26 mouse cellular contexts compared by ENCODE assay signal in the genomic region with DNA sequence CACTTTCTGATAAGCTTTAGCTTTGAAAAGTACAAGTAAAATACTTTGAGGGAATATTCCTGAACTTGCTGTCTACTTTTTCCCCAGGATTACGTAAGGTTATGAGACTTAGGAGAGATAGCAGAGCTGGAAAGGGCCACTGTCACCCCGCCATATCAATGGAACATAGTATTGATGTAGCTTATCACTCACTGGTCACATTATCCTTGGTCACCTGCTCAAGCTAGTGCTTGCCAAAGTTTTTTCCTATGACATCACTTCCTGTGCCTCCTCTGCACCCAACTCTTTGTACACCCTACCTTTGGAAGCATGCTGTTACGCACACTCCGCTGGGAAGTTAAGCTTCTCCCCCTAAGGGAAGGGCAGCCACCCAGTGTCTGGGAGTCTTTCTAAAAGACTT. TPM values are rescaled to one million over a fixed set of nuclear protein-coding genes. Genes with fewer than 3 reads are reported as not detected.
DNase-seq lines count a peak whose midpoint lies in the region; ATAC-seq lines count a peak whose summit lies in the region.
"Had no signal": no experiment of that assay in that cellular context is flagged by ENCODE, and none has a peak within 500 bp of the region (broad histone marks: within the 10 kb centered on the region; RNA-seq: fewer than 3 reads in every experiment).

No protein-coding gene starts in this region.

- no peak for DNase-seq in intestine, embryonic 14.5 days (ENCODE audit: low spot score)
- no peak for DNase-seq in thymus, postnatal 25 days
- no peak for DNase-seq in heart, adult 11 months
- DNase-seq: adrenal gland, adult 2 months; adrenal gland, postnatal 14 days; cerebellum, adult 11-12 months; cerebellum, adult 8-10 months; cerebellum, postnatal 10 days; cerebellum, postnatal 36 days; embryo, embryonic 11 days; gastrocnemius, postnatal 25 days; heart, adult 2 months; heart, postnatal 14 days; heart, postnatal 4 days had no signal

- H3K9me3 ChIP-seq in intestine, embryonic 14.5 days (ENCODE audit: control insufficient read depth, low read length), result no peaks in the 10 kb centered on the region
- no peaks in the 10 kb centered on the region for H3K9me3 ChIP-seq in intestine, embryonic 15.5 days
- H3K9me3 ChIP-seq in stomach, embryonic 16.5 days (replicated peaks; ENCODE audit: control insufficient read depth, low read length), result no peaks in the 10 kb centered on the region
- no peaks in the 10 kb centered on the region for H3K9me3 ChIP-seq in hindbrain, embryonic 12.5 days (replicated peaks)
- H3K9me3 ChIP-seq: embryonic facial prominence, embryonic 10.5 days; embryonic facial prominence, embryonic 13.5 days; forebrain, embryonic 12.5 days; forebrain, embryonic 15.5 days; heart, embryonic 10.5 days; heart, embryonic 13.5 days; hindbrain, embryonic 15.5 days had no signal

- no peak overlapping the region for H3K4me2 ChIP-seq in intestine, embryonic 14.5 days (ENCODE audit: low read length)
- H3K4me2 ChIP-seq in intestine, embryonic 15.5 days (replicated peaks), result no peak overlapping the region
- H3K4me2 ChIP-seq in stomach, embryonic 16.5 days (ENCODE audit: low read depth, low read length), result no peak overlapping the region
- no peak overlapping the region for H3K4me2 ChIP-seq in hindbrain, embryonic 12.5 days (replicated peaks)
- H3K4me2 ChIP-seq: embryonic facial prominence, embryonic 13.5 days; forebrain, embryonic 12.5 days; forebrain, embryonic 15.5 days; heart, embryonic 13.5 days; hindbrain, embryonic 15.5 days had no signal

- H3K4me1 ChIP-seq in intestine, embryonic 14.5 days (replicated peaks; ENCODE audit: control insufficient read depth, insufficient read depth, low read length), result no peaks in the 10 kb centered on the region
- H3K4me1 ChIP-seq in intestine, embryonic 15.5 days (replicated peaks), result no peaks in the 10 kb centered on the region
- no peaks in the 10 kb centered on the region for H3K4me1 ChIP-seq in stomach, embryonic 16.5 days (ENCODE audit: control insufficient read depth, insufficient read depth, low read length)
- no peaks in the 10 kb centered on the region for H3K4me1 ChIP-seq in hindbrain, embryonic 12.5 days
- H3K4me1 ChIP-seq: embryonic facial prominence, embryonic 10.5 days; embryonic facial prominence, embryonic 13.5 days; forebrain, embryonic 12.5 days; forebrain, embryonic 15.5 days; hindbrain, embryonic 15.5 days had no signal

- WGBS in intestine, embryonic 14.5 days, result 91% methylated on average over 4 of the region's 4 CpGs
- WGBS in intestine, embryonic 15.5 days, result 78% methylated on average over 4 of the region's 4 CpGs
- 82% methylated on average over 4 of the region's 4 CpGs for WGBS in stomach, embryonic 16.5 days
- 94% methylated on average over 4 of the region's 4 CpGs for WGBS in hindbrain, embryonic 12.5 days

- no peak overlapping the region for H3K4me3 ChIP-seq in intestine, embryonic 14.5 days (ENCODE audit: low read depth, low read length)
- no peak overlapping the region for H3K4me3 ChIP-seq in intestine, embryonic 15.5 days (replicated peaks)
- no peak overlapping the region for H3K4me3 ChIP-seq in stomach, embryonic 16.5 days (replicated peaks; ENCODE audit: low read length)
- no peak overlapping the region for H3K4me3 ChIP-seq in hindbrain, embryonic 12.5 days
- H3K4me3 ChIP-seq: embryonic facial prominence, embryonic 10.5 days; embryonic facial prominence, embryonic 13.5 days; erythroblast, embryonic 14.5 days; forebrain, embryonic 12.5 days; forebrain, embryonic 15.5 days; heart, adult 2 months; heart, embryonic 10.5 days; heart, embryonic 13.5 days; hindbrain, embryonic 15.5 days had no signal

- 0 out of 2 replicates have a peak, but pooled peaks have one; percentile 32 for ATAC-seq in intestine, embryonic 14.5 days (replicated peaks; ENCODE audit: low FRiP score, low TSS enrichment, low read depth)
- peak; percentile 71 for ATAC-seq in intestine, embryonic 15.5 days
- 0 out of 2 replicates have a peak, but pooled peaks have one; percentile 33 for ATAC-seq in stomach, embryonic 16.5 days (ENCODE audit: insufficient read depth, low FRiP score)
- ATAC-seq in hindbrain, embryonic 12.5 days (ENCODE audit: low FRiP score), result no peak
- ATAC-seq: CD4-positive, CD25-positive, alpha-beta regulatory T cell, adult 4 months; forebrain, embryonic 15.5 days had no signal

- no peaks in the 10 kb centered on the region for H3K27me3 ChIP-seq in intestine, embryonic 14.5 days (replicated peaks; ENCODE audit: control insufficient read depth, insufficient read depth, low read length)
- no peaks in the 10 kb centered on the region for H3K27me3 ChIP-seq in intestine, embryonic 15.5 days (replicated peaks)
- H3K27me3 ChIP-seq in stomach, embryonic 16.5 days (ENCODE audit: control insufficient read depth, insufficient read depth, low read length), result no peaks in the 10 kb centered on the region
- H3K27me3 ChIP-seq in hindbrain, embryonic 12.5 days, result no peaks in the 10 kb centered on the region
- H3K27me3 ChIP-seq: embryonic facial prominence, embryonic 13.5 days; forebrain, embryonic 12.5 days; forebrain, embryonic 15.5 days; heart, embryonic 13.5 days; hindbrain, embryonic 15.5 days had no signal

- no peaks in the 10 kb centered on the region for H3K36me3 ChIP-seq in intestine, embryonic 14.5 days (ENCODE audit: control insufficient read depth, insufficient read depth, low read length)
- no peaks in the 10 kb centered on the region for H3K36me3 ChIP-seq in intestine, embryonic 15.5 days
- no peaks in the 10 kb centered on the region for H3K36me3 ChIP-seq in stomach, embryonic 16.5 days (ENCODE audit: control insufficient read depth, insufficient read depth, low read length)
- H3K36me3 ChIP-seq in hindbrain, embryonic 12.5 days, result no peaks in the 10 kb centered on the region
- H3K36me3 ChIP-seq: embryonic facial prominence, embryonic 10.5 days; embryonic facial prominence, embryonic 13.5 days; forebrain, embryonic 12.5 days; forebrain, embryonic 15.5 days; heart, embryonic 10.5 days; heart, embryonic 13.5 days; hindbrain, embryonic 15.5 days had no signal

- no peak overlapping the region for H3K27ac ChIP-seq in intestine, embryonic 14.5 days (ENCODE audit: low read depth)
- H3K27ac ChIP-seq in intestine, embryonic 15.5 days, result no peak overlapping the region
- no peak overlapping the region for H3K27ac ChIP-seq in stomach, embryonic 16.5 days (ENCODE audit: low read length)
- no peak overlapping the region for H3K27ac ChIP-seq in hindbrain, embryonic 12.5 days
- H3K27ac ChIP-seq: embryonic facial prominence, embryonic 10.5 days; embryonic facial prominence, embryonic 13.5 days; forebrain, embryonic 12.5 days; forebrain, embryonic 15.5 days; heart, adult 2 months; heart, embryonic 10.5 days; heart, embryonic 13.5 days; hindbrain, embryonic 15.5 days had no signal

- H3K9ac ChIP-seq in intestine, embryonic 14.5 days (ENCODE audit: low read length), result no peak overlapping the region
- H3K9ac ChIP-seq in intestine, embryonic 15.5 days, result no peak overlapping the region
- H3K9ac ChIP-seq in stomach, embryonic 16.5 days (ENCODE audit: low read length), result no peak overlapping the region
- no peak overlapping the region for H3K9ac ChIP-seq in hindbrain, embryonic 12.5 days
- H3K9ac ChIP-seq: embryonic facial prominence, embryonic 13.5 days; forebrain, embryonic 12.5 days; forebrain, embryonic 15.5 days; heart, embryonic 13.5 days; hindbrain, embryonic 15.5 days had no signal

RNA-seq across cellular contexts. Expression of a gene that starts 26.2 kb away (rescaled TPM):
- 40.8 and 44.2 TPM in 2 replicates for polyA plus RNA-seq in intestine, embryonic 14.5 days (2014; fragmentation: Nextera tagmentation; extraction: Ambion mirVana)
- polyA plus RNA-seq in intestine, embryonic 15.5 days (2015; fragmentation: Nextera tagmentation; extraction: Ambion mirVana), result 176 and 204 TPM in 2 replicates
- polyA plus RNA-seq in stomach, embryonic 16.5 days (2015; fragmentation: Nextera tagmentation; extraction: Ambion mirVana), result 103 and 124 TPM in 2 replicates
- 11.6 and 12.8 TPM in 2 replicates for polyA plus RNA-seq in hindbrain, embryonic 12.5 days (2016; fragmentation: Nextera tagmentation; extraction: Ambion mirVana)

RNA-seq across cellular contexts. Expression of a gene that starts 29.7 kb away (rescaled TPM):
- polyA plus RNA-seq in intestine, embryonic 14.5 days (2014; fragmentation: Nextera tagmentation; extraction: Ambion mirVana), result 40.1 and 48.6 TPM in 2 replicates
- polyA plus RNA-seq in intestine, embryonic 15.5 days (2015; fragmentation: Nextera tagmentation; extraction: Ambion mirVana), result 120 and 142 TPM in 2 replicates
- polyA plus RNA-seq in stomach, embryonic 16.5 days (2015; fragmentation: Nextera tagmentation; extraction: Ambion mirVana), result 31.3 and 33.7 TPM in 2 replicates
- 5.3 and 6.3 TPM in 2 replicates for polyA plus RNA-seq in hindbrain, embryonic 12.5 days (2016; fragmentation: Nextera tagmentation; extraction: Ambion mirVana)
- polyA plus RNA-seq: CD4-positive, CD25-positive, alpha-beta regulatory T cell, adult 4 months; erythroblast, embryonic 14.5 days had no signal

RNA-seq across cellular contexts. Expression of a gene that starts 58.5 kb away (rescaled TPM):
- polyA plus RNA-seq in intestine, embryonic 14.5 days (2014; fragmentation: Nextera tagmentation; extraction: Ambion mirVana), result 6.1 and 6.2 TPM in 2 replicates
- polyA plus RNA-seq in intestine, embryonic 15.5 days (2015; fragmentation: Nextera tagmentation; extraction: Ambion mirVana), result 6.1 and 6.8 TPM in 2 replicates
- polyA plus RNA-seq in stomach, embryonic 16.5 days (2015; fragmentation: Nextera tagmentation; extraction: Ambion mirVana), result 5.0 and 5.4 TPM in 2 replicates
- 103 and 105 TPM in 2 replicates for polyA plus RNA-seq in hindbrain, embryonic 12.5 days (2016; fragmentation: Nextera tagmentation; extraction: Ambion mirVana)
- polyA plus RNA-seq: erythroblast, embryonic 14.5 days had no signal

Comparison
In these comparisons a context has a peak if more than half of its experiments do, and no peak if none do; other contexts are left out.
1. RNA of a gene that starts 58.5 kb away (polyA plus RNA-seq): 103 to 105 TPM in hindbrain, embryonic 12.5 days; 6.1 to 6.8 TPM in intestine, embryonic 15.5 days, 6.1 to 6.2 TPM in intestine, embryonic 14.5 days and 5.0 to 5.4 TPM in stomach, embryonic 16.5 days; every median in the first group is over 10 times any median in the second.